Mouse (Mus musculus): ENCODE measurements around the gene Adamts7. TPM values are rescaled to one million over a fixed set of nuclear protein-coding genes. Genes with fewer than 3 reads are reported as not detected.
A peak's percentile ranks its signal among the peaks of the same experiment; 100 is the strongest.

The Adamts7 gene
- polyA plus RNA-seq, 1 experiment from 2014 or later = 8.0 TPM

DNA sequence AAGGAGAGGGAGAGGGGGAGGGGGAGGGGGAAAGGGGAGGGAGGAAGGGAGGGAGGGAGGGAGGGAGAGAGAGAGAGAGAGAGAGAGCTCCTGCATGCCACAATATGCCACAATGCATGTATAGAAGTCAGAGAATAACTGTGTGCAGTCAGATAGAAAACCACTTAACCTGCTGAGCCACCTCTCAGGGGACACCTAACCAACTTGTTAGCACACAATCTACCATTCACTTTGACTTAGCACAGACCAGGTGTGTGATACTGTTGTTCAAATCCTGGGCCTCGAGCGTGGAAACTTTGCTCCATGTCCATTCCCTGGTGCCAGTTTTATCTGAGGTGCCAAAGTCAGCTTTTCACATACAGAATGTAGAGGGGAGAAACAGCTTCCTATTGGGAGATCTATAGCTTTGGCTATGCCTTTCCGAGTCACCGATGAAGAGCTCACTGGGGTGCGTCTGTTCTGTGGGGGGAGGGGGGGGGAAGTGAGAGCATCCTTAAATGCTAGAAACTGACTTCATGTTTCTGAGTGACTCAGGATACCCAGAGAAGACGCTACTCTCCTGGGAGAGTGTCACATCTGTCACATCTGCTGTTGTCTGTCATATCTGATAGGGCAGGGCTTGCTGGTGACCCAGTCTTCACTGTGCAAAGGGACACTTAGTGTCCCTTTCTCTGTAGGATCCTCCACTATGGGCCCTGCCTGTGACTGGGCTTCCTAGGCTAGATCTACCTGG is 19.0 kb downstream of the Adamts7 start:
- WGBS = 73% methylated on average over 6 of the region's 6 CpGs
- Histone ChIP-seq H3K9ac (no peak overlapping the region), H3K27ac (ENCODE audit: poor library complexity, severe bottlenecking) (no peak overlapping the region), H3K36me3 (peaks cover 8% of the 10 kb centered on the region), H3K4me1 (replicated peaks) (peaks cover 50% of the 10 kb centered on the region), H3K4me3 (no peak overlapping the region), H3K27me3 (replicated peaks) (no peaks in the 10 kb centered on the region), H3K9me3 (replicated peaks) (no peaks in the 10 kb centered on the region), H3K4me2 (no peak overlapping the region)
- no peak for ATAC-seq (ENCODE audit: insufficient number of reproducible peaks, low FRiP score)

GRCm38 (mm10) chr9:90182636-90183421 is 20.0 kb downstream of the Adamts7 start:
- Histone ChIP-seq H3K9ac (no peak overlapping the region), H3K27ac (ENCODE audit: poor library complexity, severe bottlenecking) (peak overlapping the region; percentile 29; the same call in 1 of the 2 replicates), H3K4me1 (replicated peaks) (peaks cover 50% of the 10 kb centered on the region), H3K36me3 (peaks cover 9% of the 10 kb centered on the region), H3K4me3 (no peak overlapping the region), H3K9me3 (replicated peaks) (no peaks in the 10 kb centered on the region), H3K27me3 (replicated peaks) (no peaks in the 10 kb centered on the region), H3K4me2 (no peak overlapping the region)
- 53% methylated on average over 17 of the region's 18 CpGs for WGBS
- 0 out of 2 replicates have a peak, but pooled peaks have one; percentile 13 for ATAC-seq (ENCODE audit: insufficient number of reproducible peaks, low FRiP score)

DNA sequence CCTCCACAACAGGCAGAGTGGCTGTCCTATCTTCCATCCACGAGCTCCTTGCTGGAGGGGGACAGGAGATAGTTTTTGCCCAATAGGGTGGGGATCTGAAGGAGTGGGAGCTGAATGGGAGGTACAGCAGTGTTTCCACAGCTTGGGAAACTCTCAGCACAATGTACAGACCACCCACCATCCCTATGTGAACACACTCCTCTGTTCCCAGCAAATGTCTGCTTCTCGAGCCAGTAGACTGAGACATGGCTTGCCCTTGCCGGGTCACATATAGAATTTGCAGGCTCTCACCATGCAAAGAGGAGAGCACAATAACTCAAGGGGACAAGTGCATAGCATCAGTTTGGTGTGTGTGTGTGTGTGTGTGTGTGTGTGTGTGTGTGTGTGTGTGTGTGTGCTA is 20.7 kb downstream of the Adamts7 start:
- ATAC-seq (ENCODE audit: insufficient number of reproducible peaks, low FRiP score) = no peak
- H3K4me2 ChIP-seq = no peak overlapping the region
- H3K9me3 ChIP-seq (replicated peaks) = no peaks in the 10 kb centered on the region
- no peak overlapping the region for H3K9ac ChIP-seq
- H3K4me1 ChIP-seq (replicated peaks) = peaks cover 55% of the 10 kb centered on the region
- H3K27ac ChIP-seq (ENCODE audit: poor library complexity, severe bottlenecking) = peak overlapping the region; percentile 29; the same call in 1 of the 2 replicates
- peaks cover 3% of the 10 kb centered on the region; the same call in 1 of the 2 replicates for H3K36me3 ChIP-seq
- WGBS = 54% methylated on average over 3 of the region's 3 CpGs
- H3K27me3 ChIP-seq (replicated peaks) = no peaks in the 10 kb centered on the region
- H3K4me3 ChIP-seq = no peak overlapping the region

GRCm38 (mm10) chr9:90184116-90184515 is 21.2 kb downstream of the Adamts7 start:
- WGBS = 21% methylated on average over 8 of the region's 8 CpGs
- Histone ChIP-seq H3K4me3 (no peak overlapping the region), H3K9ac (no peak overlapping the region), H3K9me3 (replicated peaks) (no peaks in the 10 kb centered on the region), H3K27ac (ENCODE audit: poor library complexity, severe bottlenecking) (no peak overlapping the region), H3K27me3 (replicated peaks) (no peaks in the 10 kb centered on the region), H3K4me2 (0 out of 2 replicates have a peak overlapping the region, but pooled peaks have one; percentile 9), H3K36me3 (peaks cover 3% of the 10 kb centered on the region; the same call in 1 of the 2 replicates), H3K4me1 (replicated peaks) (peaks cover 60% of the 10 kb centered on the region)
- ATAC-seq (ENCODE audit: insufficient number of reproducible peaks, low FRiP score) = peak; percentile 54; the same call in 1 of the 2 replicates

DNA sequence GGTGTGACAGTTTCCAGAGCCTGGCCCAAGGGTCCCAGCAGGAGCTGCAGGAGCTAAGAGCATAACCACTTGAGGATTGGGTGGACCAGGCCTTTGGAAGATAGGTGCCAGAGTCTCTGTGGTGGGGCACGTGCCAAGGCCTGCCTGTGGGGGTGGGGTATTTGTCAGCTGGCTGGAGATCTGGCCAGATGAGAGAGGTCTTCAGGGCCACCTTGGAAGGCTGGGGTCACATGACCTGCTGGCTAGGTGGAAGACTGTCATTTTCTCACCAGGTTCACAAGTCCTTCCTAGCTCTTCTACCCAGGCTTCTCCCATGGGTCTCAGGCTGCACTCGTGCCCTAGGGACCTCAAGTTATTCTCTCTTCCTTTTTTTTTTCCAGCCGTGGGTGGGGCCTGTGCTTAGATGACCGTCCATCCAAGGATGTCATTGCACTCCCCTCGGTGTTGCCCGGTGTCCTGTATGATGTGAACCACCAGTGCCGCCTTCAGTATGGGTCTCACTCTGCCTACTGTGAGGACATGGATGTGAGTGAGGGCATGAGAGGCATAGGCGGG is 22.6 kb downstream of the Adamts7 start:
- 79% methylated on average over 8 of the region's 8 CpGs for WGBS
- no peaks in the 10 kb centered on the region for H3K27me3 ChIP-seq (replicated peaks)
- no peak overlapping the region for H3K4me2 ChIP-seq
- H3K4me3 ChIP-seq = no peak overlapping the region
- H3K9me3 ChIP-seq (replicated peaks) = no peaks in the 10 kb centered on the region
- no peak overlapping the region for H3K27ac ChIP-seq (ENCODE audit: poor library complexity, severe bottlenecking)
- peaks cover 3% of the 10 kb centered on the region; the same call in 1 of the 2 replicates for H3K36me3 ChIP-seq
- no peak overlapping the region for H3K9ac ChIP-seq
- H3K4me1 ChIP-seq (replicated peaks) = peaks cover 69% of the 10 kb centered on the region
- no peak for ATAC-seq (ENCODE audit: insufficient number of reproducible peaks, low FRiP score)

- no peaks in the 10 kb centered on the region for H3K27me3 ChIP-seq (replicated peaks)
- no peak for ATAC-seq (ENCODE audit: insufficient number of reproducible peaks, low FRiP score)
- no peak overlapping the region for H3K4me3 ChIP-seq
- H3K27ac ChIP-seq (ENCODE audit: poor library complexity, severe bottlenecking) = no peak overlapping the region
- no peaks in the 10 kb centered on the region for H3K9me3 ChIP-seq (replicated peaks)
- H3K4me1 ChIP-seq (replicated peaks) = peaks cover 48% of the 10 kb centered on the region
- H3K4me2 ChIP-seq = no peak overlapping the region
- WGBS = 50% methylated on average over 4 of the region's 4 CpGs
- peaks cover 12% of the 10 kb centered on the region; the same call in 1 of the 2 replicates for H3K36me3 ChIP-seq
- no peak overlapping the region for H3K9ac ChIP-seq
Observed at GRCm38 (mm10) chr9:90188893-90189292, 26.0 kb downstream of the Adamts7 start.

GRCm38 (mm10) chr9:90189391-90189790 is 26.5 kb downstream of the Adamts7 start:
- 48% methylated on average over 5 of the region's 5 CpGs for WGBS
- Histone ChIP-seq H3K9ac (no peak overlapping the region), H3K27me3 (replicated peaks) (no peaks in the 10 kb centered on the region), H3K36me3 (peaks cover 12% of the 10 kb centered on the region; the same call in 1 of the 2 replicates), H3K4me1 (replicated peaks) (peaks cover 43% of the 10 kb centered on the region), H3K4me3 (no peak overlapping the region), H3K9me3 (replicated peaks) (no peaks in the 10 kb centered on the region), H3K4me2 (no peak overlapping the region), H3K27ac (ENCODE audit: poor library complexity, severe bottlenecking) (no peak overlapping the region)
- ATAC-seq (ENCODE audit: insufficient number of reproducible peaks, low FRiP score) = no peak

DNA sequence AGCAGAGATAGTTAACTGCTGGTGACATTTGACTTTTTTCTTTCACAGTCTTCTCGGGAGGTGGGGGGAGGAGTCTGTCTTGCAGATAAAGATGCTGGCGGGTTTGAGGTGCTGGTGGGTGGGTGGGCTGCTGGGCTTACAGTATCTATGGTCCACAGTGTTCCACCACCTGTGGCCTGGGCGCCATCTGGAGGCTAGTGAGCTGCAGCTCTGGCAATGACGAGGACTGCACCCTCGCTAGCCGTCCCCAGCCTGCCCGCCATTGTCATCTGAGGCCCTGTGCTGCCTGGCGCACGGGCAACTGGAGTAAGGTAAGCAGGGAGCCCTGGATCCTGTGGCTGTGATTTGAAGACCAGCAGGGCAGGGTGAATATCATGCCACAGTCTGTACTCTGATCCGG is 32.1 kb downstream of the Adamts7 start:
- no peak overlapping the region for H3K9ac ChIP-seq
- WGBS = 68% methylated on average over 10 of the region's 10 CpGs
- H3K9me3 ChIP-seq (replicated peaks) = no peaks in the 10 kb centered on the region
- H3K27ac ChIP-seq (ENCODE audit: poor library complexity, severe bottlenecking) = no peak overlapping the region
- H3K27me3 ChIP-seq (replicated peaks) = no peaks in the 10 kb centered on the region
- H3K4me1 ChIP-seq (replicated peaks) = peaks cover 23% of the 10 kb centered on the region
- H3K4me3 ChIP-seq = no peak overlapping the region
- ATAC-seq (ENCODE audit: insufficient number of reproducible peaks, low FRiP score) = no peak
- H3K36me3 ChIP-seq = peaks cover 9% of the 10 kb centered on the region; the same call in 1 of the 2 replicates
- H3K4me2 ChIP-seq = no peak overlapping the region

GRCm38 (mm10) chr9:90196262-90196661 is 33.4 kb downstream of the Adamts7 start:
- H3K9ac ChIP-seq = no peak overlapping the region
- H3K4me2 ChIP-seq = no peak overlapping the region
- peaks cover 23% of the 10 kb centered on the region for H3K4me1 ChIP-seq (replicated peaks)
- 60% methylated on average over 7 of the region's 7 CpGs for WGBS
- H3K9me3 ChIP-seq (replicated peaks) = no peaks in the 10 kb centered on the region
- H3K36me3 ChIP-seq = peaks cover 12% of the 10 kb centered on the region; the same call in 1 of the 2 replicates
- no peak overlapping the region for H3K27ac ChIP-seq (ENCODE audit: poor library complexity, severe bottlenecking)
- H3K4me3 ChIP-seq = no peak overlapping the region
- H3K27me3 ChIP-seq (replicated peaks) = no peaks in the 10 kb centered on the region
- ATAC-seq (ENCODE audit: insufficient number of reproducible peaks, low FRiP score) = no peak

DNA sequence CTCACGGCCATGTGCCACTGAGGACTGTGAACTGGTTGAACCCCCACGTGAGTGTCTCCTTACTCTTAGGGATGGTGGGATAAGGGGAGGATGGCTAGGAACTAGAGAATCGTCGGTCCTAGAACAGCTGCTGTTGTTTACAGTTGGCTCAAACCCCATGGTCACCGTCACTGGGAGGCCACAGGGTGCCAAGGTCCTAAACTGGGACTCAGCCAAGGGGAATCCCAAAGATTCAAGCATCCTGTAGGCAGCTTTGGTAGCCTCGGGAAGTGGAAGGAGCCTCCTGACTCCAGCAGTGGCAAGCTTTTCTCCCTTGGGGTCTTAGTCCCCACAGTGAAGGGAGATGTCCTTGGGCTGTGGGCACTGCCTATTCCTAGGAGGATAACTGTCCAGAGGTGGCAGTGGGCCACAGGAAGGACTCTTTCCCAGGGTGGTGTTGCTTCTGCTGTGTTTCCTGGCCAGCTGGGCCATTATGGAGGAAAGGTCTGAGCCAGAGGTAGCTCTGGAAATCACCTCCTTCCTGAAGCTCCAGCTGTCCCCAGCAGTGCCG is 34.3 kb downstream of the Adamts7 start:
- Histone ChIP-seq H3K4me3 (no peak overlapping the region), H3K27me3 (replicated peaks) (no peaks in the 10 kb centered on the region), H3K4me1 (replicated peaks) (peaks cover 23% of the 10 kb centered on the region), H3K9me3 (replicated peaks) (no peaks in the 10 kb centered on the region), H3K27ac (ENCODE audit: poor library complexity, severe bottlenecking) (no peak overlapping the region), H3K4me2 (no peak overlapping the region), H3K9ac (no peak overlapping the region), H3K36me3 (peaks cover 9% of the 10 kb centered on the region)
- ATAC-seq (ENCODE audit: insufficient number of reproducible peaks, low FRiP score) = no peak
- 82% methylated on average over 7 of the region's 7 CpGs for WGBS
